Mouse (Mus musculus) intestine, postnatal 0 days (tissue): ENCODE measurements around the gene Gphn. TPM values are rescaled to one million over a fixed set of nuclear protein-coding genes. Genes with fewer than 3 reads are reported as not detected.

Experiments
- ATAC-seq: fragments of 200-750 bp; cut with Nextera tagmentation; 2 replicates; pipeline ENCODE4 v1.8.0; 2017; ENCODE audit warnings: mild to moderate bottlenecking, moderate TSS enrichment, moderate library complexity
- H3K27ac ChIP-seq: fragments of 300-500 bp; sonication (generic); 2 replicates; pipeline ENCODE4 v1.5.1; 2014; ENCODE audit warnings: mild to moderate bottlenecking, low read depth, low read length, moderate library complexity
- H3K27me3 ChIP-seq: fragments of 300-500 bp; sonication (generic); replicated peaks from 2 replicates; pipeline ENCODE4 v1.6.1; 2014; ENCODE audit warnings: low read length, mixed read lengths; ENCODE audit not compliant: control insufficient read depth, insufficient read depth
- H3K36me3 ChIP-seq: fragments of 300-500 bp; sonication (generic); 2 replicates; pipeline ENCODE4 v1.6.1; 2014; ENCODE audit warnings: mild to moderate bottlenecking, moderate library complexity; ENCODE audit not compliant: control insufficient read depth, insufficient read depth
- H3K4me1 ChIP-seq: fragments of 300-500 bp; sonication (generic); replicated peaks from 2 replicates; pipeline ENCODE4 v1.6.1; 2014; ENCODE audit warnings: antibody characterized with exemption, low read length, mixed read lengths; ENCODE audit not compliant: control insufficient read depth, insufficient read depth
- H3K4me2 ChIP-seq: fragments of 300-500 bp; sonication (generic); replicated peaks from 2 replicates; pipeline ENCODE4 v1.6.1; 2014; ENCODE audit warnings: low read depth, mild to moderate bottlenecking, moderate library complexity
- H3K4me3 ChIP-seq: fragments of 300-500 bp; sonication (generic); 2 replicates; pipeline ENCODE4 v1.5.1; 2014; ENCODE audit warnings: low read depth, low read length
- H3K9ac ChIP-seq: fragments of 300-500 bp; sonication (generic); 2 replicates; pipeline ENCODE4 v1.6.1; 2014; ENCODE audit warnings: mild to moderate bottlenecking, low read depth, low read length
- H3K9me3 ChIP-seq: fragments of 300-500 bp; sonication (generic); 2 replicates; pipeline ENCODE4 v1.6.1; 2016; ENCODE audit warnings: mixed run types; ENCODE audit not compliant: control insufficient read depth
- CTCF ChIP-seq: sonication (generic); IDR thresholded peaks from 2 replicates; pipeline ENCODE4 v1.5.1; 2016; ENCODE audit warnings: low read depth, mild to moderate bottlenecking, control low read depth, antibody characterized with exemption, moderate library complexity
- WGBS: fragments of 180-500 bp; shearing (Covaris S2); extraction: QIAGEN DNeasy Blood & Tissue Kit; methylation state at CpG from one replicate; pipeline ENCODE4 v1.1.7; 2014; 5-methylcytosine and 5-hydroxymethylcytosine counted together
- polyA plus RNA-seq: library from polyadenylated mRNA; unstranded; fragments of >200 nt; fragmentation: Nextera tagmentation; extraction: Ambion mirVana; gene quantifications from 2 replicates; pipeline ENCODE4 v1.2.1, GENCODE M21; 2015

The Gphn gene
- polyA plus RNA-seq, 1 experiment from 2014 or later: 7.1 TPM

DNA sequence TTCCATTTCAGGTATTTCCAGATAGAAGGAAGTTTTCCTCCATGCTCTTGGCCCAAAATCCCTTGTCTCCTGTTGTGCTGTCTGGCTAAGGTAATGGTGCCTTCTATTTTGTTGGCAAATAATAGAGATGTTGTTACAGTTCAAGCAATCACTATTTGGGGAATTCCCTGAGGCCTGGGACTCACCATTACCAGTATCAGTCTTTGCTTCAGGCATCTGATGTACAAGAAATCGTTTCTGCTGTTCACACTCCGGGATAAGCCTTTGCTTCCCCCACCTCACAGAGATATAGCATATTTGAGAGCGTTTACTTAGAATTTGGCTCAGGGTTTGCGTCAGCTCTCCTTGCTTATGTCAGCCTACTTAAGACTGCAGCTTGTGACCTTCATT is 19.6 kb upstream of the Gphn start:
- Histone ChIP-seq H3K4me2 (peak overlapping the region; percentile 48), H3K9me3 (no peaks in the 10 kb centered on the region), H3K36me3 (no peaks in the 10 kb centered on the region), H3K27me3 (no peaks in the 10 kb centered on the region), H3K9ac (no peak overlapping the region), H3K4me3 (no peak overlapping the region), H3K27ac (no peak overlapping the region), H3K4me1 (no peaks in the 10 kb centered on the region)
- ATAC-seq: no peak
- no peak for TF ChIP-seq CTCF
- WGBS: 66% methylated on average over 4 of the region's 4 CpGs

DNA sequence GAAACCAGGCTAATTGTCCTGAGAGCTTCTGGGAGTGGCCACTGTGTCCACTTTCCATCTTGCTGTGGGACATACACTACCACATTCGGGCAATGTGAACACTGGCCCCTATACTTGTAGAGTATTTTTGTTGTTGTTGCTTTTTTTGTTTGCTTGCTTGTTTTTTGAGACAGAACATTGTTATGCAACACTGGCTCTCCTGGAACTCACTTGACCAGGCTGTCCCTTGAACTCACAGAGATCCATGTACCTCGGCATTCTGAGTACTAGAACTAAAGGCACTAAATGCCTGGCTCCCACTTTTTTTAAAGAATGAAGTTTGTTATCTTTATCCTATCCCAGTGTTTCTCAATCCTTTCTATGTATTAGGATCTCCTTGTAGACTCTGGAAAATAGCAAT is 16.3 kb upstream of the Gphn start:
- Histone ChIP-seq H3K4me3 (no peak overlapping the region), H3K9me3 (no peaks in the 10 kb centered on the region), H3K36me3 (no peaks in the 10 kb centered on the region), H3K9ac (no peak overlapping the region), H3K4me2 (no peak overlapping the region), H3K4me1 (no peaks in the 10 kb centered on the region), H3K27ac (no peak overlapping the region), H3K27me3 (no peaks in the 10 kb centered on the region)
- TF ChIP-seq CTCF: no peak
- no peak for ATAC-seq
- 92% methylated on average over 2 of the region's 2 CpGs for WGBS

DNA sequence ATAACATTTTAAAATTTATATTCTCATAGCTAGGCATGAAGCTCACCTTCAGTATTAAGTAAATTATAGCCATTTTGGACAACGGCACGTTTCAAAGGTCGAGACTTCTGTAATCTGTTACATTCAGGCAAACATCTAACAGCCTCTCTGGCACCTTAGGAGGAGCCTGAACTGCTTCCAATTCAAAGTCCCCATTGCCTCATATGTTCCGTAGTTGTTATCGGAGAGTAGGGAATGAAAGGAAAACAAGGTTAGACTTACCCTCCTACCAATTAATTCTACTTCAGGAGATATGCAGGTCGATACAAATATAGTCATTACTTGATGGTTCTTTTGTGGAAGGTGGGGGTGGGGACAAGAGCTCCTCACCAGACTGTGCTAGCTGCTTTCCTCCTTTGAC is 10.7 kb upstream of the Gphn start:
- WGBS: 47% methylated on average over 6 of the region's 6 CpGs
- no peaks in the 10 kb centered on the region for H3K27me3 ChIP-seq
- H3K9me3 ChIP-seq: no peaks in the 10 kb centered on the region
- no peak; the same call in 1 of the 2 replicates for ATAC-seq
- H3K27ac ChIP-seq: no peak overlapping the region
- H3K4me3 ChIP-seq: no peak overlapping the region
- H3K9ac ChIP-seq: no peak overlapping the region
- H3K4me2 ChIP-seq: no peak overlapping the region
- no peaks in the 10 kb centered on the region for H3K4me1 ChIP-seq
- no peaks in the 10 kb centered on the region for H3K36me3 ChIP-seq
- no peak for TF ChIP-seq CTCF

DNA sequence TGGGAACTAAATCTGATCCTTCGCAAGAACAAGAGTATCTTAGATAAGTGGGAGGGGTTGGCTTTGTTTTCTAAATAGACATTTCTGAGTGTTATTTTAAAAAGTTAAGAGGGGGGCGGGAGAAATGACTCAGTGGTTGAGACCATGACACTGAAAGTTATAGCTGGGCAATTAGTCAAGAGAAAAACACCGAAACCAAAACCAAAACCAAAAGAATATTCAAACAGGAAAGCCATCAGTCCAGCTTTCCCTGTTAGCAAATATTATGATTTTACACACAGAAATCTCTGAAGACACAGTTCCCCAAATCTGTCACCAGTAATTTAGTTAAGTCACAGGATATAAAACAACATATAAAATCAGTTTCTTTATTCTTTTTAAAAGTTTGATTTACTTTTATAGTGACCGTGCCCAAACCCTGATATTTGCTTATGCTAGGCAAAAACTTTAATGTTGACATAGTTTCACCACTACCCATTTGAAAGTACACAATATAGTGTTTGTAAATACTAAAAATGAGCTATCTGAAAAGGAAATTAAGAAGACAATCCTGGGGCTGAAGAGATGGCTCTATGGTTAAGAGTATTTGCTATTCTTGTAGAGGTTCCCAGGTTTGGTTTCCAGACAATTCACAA is 6.9 kb upstream of the Gphn start:
- WGBS: 59% methylated on average over 4 of the region's 4 CpGs
- ATAC-seq: no peak

DNA sequence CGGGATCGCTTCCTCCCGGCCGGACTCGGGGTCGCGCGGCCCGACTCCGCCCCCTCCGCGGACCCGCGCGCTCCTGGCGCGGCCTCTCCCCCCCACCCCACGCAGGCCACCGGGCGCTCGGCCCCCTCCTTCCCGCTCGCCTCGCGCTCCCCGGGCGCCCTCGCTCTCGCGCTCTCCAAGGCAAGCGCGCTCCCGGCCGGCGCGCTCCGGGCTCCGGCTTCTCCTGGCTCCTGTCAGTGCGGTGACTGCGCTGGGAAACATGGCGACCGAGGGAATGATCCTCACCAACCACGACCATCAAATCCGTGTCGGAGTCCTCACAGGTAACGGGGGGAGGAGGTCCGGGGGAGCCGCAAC is 318 bp downstream of the Gphn start:
- H3K4me2 ChIP-seq: peak overlapping the region; percentile 87

More for the DNA sequence above, 6.9 kb upstream of the Gphn start:
- Histone ChIP-seq H3K27me3 (no peaks in the 10 kb centered on the region), H3K4me2 (peak overlapping the region; percentile 47), H3K9ac (no peak overlapping the region), H3K27ac (no peak overlapping the region), H3K4me3 (0 out of 2 replicates have a peak overlapping the region, but pooled peaks have one; percentile 18), H3K9me3 (no peaks in the 10 kb centered on the region), H3K4me1 (no peaks in the 10 kb centered on the region), H3K36me3 (no peaks in the 10 kb centered on the region)
- TF ChIP-seq CTCF: no peak

DNA sequence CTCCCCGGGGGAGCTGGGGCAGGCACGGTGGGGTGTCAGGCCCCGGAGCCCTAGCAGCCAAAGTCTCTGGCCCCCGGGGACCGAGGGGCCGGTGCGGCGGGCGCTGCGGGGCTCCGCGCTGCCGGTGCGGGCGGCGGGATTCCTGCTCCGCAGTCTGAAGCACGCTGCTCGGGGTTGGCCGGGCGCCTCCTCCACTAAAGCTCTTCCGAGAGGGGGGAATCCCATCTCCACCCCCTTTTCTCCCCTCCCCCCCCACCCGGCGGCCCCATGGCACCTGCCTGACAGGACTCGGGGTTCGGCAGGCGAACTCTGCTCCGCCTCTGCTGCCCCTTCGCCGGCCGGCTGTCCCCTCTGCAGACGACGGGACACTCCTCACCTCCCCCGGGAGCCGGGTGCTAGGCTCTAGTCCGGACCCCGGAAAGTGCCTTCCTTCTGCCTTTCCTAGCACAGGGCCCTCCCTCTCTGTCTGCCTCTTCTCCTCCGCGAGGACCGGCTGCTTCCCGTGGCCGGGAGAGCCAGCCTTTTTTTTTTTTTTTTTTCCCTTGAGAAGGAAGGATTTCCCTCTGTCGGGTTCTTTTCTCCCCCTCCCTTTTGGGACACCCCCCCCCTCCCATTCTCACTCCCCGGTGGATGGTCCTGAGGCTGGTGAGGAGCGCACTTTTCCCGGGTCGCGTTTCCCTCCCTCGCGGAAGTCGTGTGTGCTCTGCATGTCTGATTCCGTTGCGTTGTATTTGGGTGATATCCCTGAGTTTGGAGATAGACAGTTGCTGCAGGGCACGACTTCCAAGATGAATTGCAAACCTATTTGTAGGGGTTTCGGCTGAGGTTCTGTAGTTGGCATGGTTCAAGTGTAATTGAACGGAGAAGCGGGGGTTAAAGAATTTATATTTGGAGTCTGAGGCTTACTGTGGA is 1.1 kb downstream of the Gphn start:
- peak overlapping the region; percentile 87 for H3K4me2 ChIP-seq
- WGBS: under 1% methylated on average over 52 of the region's 57 CpGs
- peak overlapping the region; percentile 99 for H3K4me3 ChIP-seq
- peak overlapping the region; percentile 80 for H3K9ac ChIP-seq
- no peaks in the 10 kb centered on the region for H3K4me1 ChIP-seq
- no peaks in the 10 kb centered on the region for H3K9me3 ChIP-seq
- H3K27ac ChIP-seq: peak overlapping the region; percentile 97
- H3K27me3 ChIP-seq: no peaks in the 10 kb centered on the region
- no peaks in the 10 kb centered on the region for H3K36me3 ChIP-seq
- no peak for TF ChIP-seq CTCF
- peak; percentile 14; the same call in 1 of the 2 replicates for ATAC-seq

More for the DNA sequence above, 318 bp downstream of the Gphn start:
- no peak for TF ChIP-seq CTCF
- Histone ChIP-seq H3K4me3 (peak overlapping the region; percentile 99), H3K9ac (peak overlapping the region; percentile 80), H3K36me3 (no peaks in the 10 kb centered on the region), H3K27ac (peak overlapping the region; percentile 97), H3K9me3 (no peaks in the 10 kb centered on the region), H3K27me3 (no peaks in the 10 kb centered on the region), H3K4me1 (no peaks in the 10 kb centered on the region)
- WGBS: under 1% methylated on average over 48 of the region's 48 CpGs
- ATAC-seq: peak; percentile 90
